Mouse (Mus musculus) adrenal gland, adult 18-20 months (tissue): ENCODE measurements around the gene Slc7a8. TPM values are rescaled to one million over a fixed set of nuclear protein-coding genes. Genes with fewer than 3 reads are reported as not detected.

Experiments
- DNase-seq, 2 experiments: peaks; one replicate each; pipeline ENCODE4 v3.0.0; 2021 to 2022; ENCODE audit warnings: low spot score in 2 of 2
- total RNA-seq, 2 experiments: library from RNA; stranded (reverse); gene quantifications; 1 replicate in 1 of 2; 2 replicates in 1 of 2; pipeline ENCODE4 v1.2.3; 2021

The Slc7a8 gene
- total RNA-seq, 2 experiments from 2014 or later = 24.6 to 55.6 TPM

GRCm38 (mm10) chr14:54701298-54701697 lies 80.4 kb downstream of the Slc7a8 start:
- peak; percentile 81 to 84 for DNase-seq

- no peak for DNase-seq
Measured at GRCm38 (mm10) chr14:54699586-54699985, 82.2 kb downstream of the Slc7a8 start.

- no peak for DNase-seq
Measured at GRCm38 (mm10) chr14:54698733-54699132, 83.0 kb downstream of the Slc7a8 start, which contains the start of gene Gm29776. Gm29776 (minus strand) TSS chr14:54698833.

- DNase-seq = no peak
Measured at GRCm38 (mm10) chr14:54696752-54697151, 85.0 kb downstream of the Slc7a8 start.

GRCm38 (mm10) chr14:54695042-54695441 lies 86.7 kb downstream of the Slc7a8 start:
- no peak for DNase-seq

- no peak for DNase-seq
Measured at GRCm38 (mm10) chr14:54687251-54687650, 94.5 kb downstream of the Slc7a8 start.

- peak; percentile 100 for DNase-seq
Measured at GRCm38 (mm10) chr14:54686522-54687143, 95.1 kb downstream of the Slc7a8 start, which contains the start of gene Acin1. Acin1 (minus strand) TSS chr14:54686931.

- DNase-seq = no peak
Measured at GRCm38 (mm10) chr14:54686063-54686521, 95.7 kb downstream of the Slc7a8 start, which contains the start of gene 1700123O20Rik. 1700123O20Rik (plus strand) TSS chr14:54686216.

GRCm38 (mm10) chr14:54685471-54685870 lies 96.3 kb downstream of the Slc7a8 start:
- DNase-seq = no peak

- no peak for DNase-seq
Measured at GRCm38 (mm10) chr14:54682396-54682795, 99.3 kb downstream of the Slc7a8 start.

- DNase-seq = no peak
Measured at GRCm38 (mm10) chr14:54678657-54679304, 103.0 kb downstream of the Slc7a8 start.

GRCm38 (mm10) chr14:54676290-54676689 lies 105.5 kb downstream of the Slc7a8 start:
- no peak for DNase-seq

- DNase-seq = no peak
Measured at GRCm38 (mm10) chr14:54674317-54674716, 107.4 kb downstream of the Slc7a8 start.

Other genes starting within 250 kb of the Slc7a8 start
- gene Haus4, start 227.3 kb downstream of the Slc7a8 start, total RNA-seq = 10 to 100 TPM; 11.2 to 18.9 TPM
- gene Ajuba, start 204.4 kb downstream of the Slc7a8 start, total RNA-seq = 10 to 100 TPM; 20.5 to 26.0 TPM
- 1 to 10 TPM; 2.7 to 6.5 TPM for gene 4931414P19Rik, start 176.0 kb downstream of the Slc7a8 start, total RNA-seq
- 100 to 1,000 TPM; 273 to 381 TPM for gene Psmb5, start 163.9 kb downstream of the Slc7a8 start, total RNA-seq
- not detected for gene Psmb11, start 160.5 kb downstream of the Slc7a8 start, total RNA-seq
- gene Gm17606, start 141.0 kb downstream of the Slc7a8 start, total RNA-seq = not detected
- gene Cdh24, start 140.6 kb downstream of the Slc7a8 start, total RNA-seq = 1 to 10 TPM in 1 of 2 experiments, under 1 TPM in 1; 0.70 to 1.2 TPM
- gene 1700123O20Rik, start 95.7 kb downstream of the Slc7a8 start, total RNA-seq = 10 to 100 TPM; 43.5 to 43.7 TPM
- gene Acin1, start 95.0 kb downstream of the Slc7a8 start, total RNA-seq = 100 to 1,000 TPM; 162 to 171 TPM
- not detected for gene Gm29776, start 83.1 kb downstream of the Slc7a8 start, total RNA-seq
- under 1 TPM in 1 of 2 experiments, not detected in 1; 0.23 TPM for gene Cebpe, start 69.8 kb downstream of the Slc7a8 start, total RNA-seq
- gene Rnf212b, start 32.2 kb upstream of the Slc7a8 start, total RNA-seq = under 1 TPM in 1 of 2 experiments, not detected in 1; 0.51 TPM
- 10 to 100 TPM; 12.8 to 15.6 TPM for gene Homez, start 89.0 kb upstream of the Slc7a8 start, total RNA-seq
- 10 to 100 TPM; 14.2 to 17.2 TPM for gene Ppp1r3e, start 95.6 kb upstream of the Slc7a8 start, total RNA-seq
- gene Bcl2l2, start 101.4 kb upstream of the Slc7a8 start, total RNA-seq = 10 to 100 TPM; 53.1 to 59.3 TPM
- gene Gm20521, start 101.5 kb upstream of the Slc7a8 start, total RNA-seq = 1 to 10 TPM; 1.2 to 3.9 TPM
- 100 to 1,000 TPM; 137 to 177 TPM for gene Pabpn1, start 110.6 kb upstream of the Slc7a8 start, total RNA-seq
- 10 to 100 TPM; 36.7 to 43.9 TPM for gene Slc22a17, start 131.2 kb upstream of the Slc7a8 start, total RNA-seq
- gene Efs, start 144.2 kb upstream of the Slc7a8 start, total RNA-seq = 1 to 10 TPM; 2.4 to 4.9 TPM
- not detected for gene Il25, start 150.7 kb upstream of the Slc7a8 start, total RNA-seq
- under 1 TPM in 1 of 2 experiments, not detected in 1; 0.96 TPM for gene Cmtm5, start 154.3 kb upstream of the Slc7a8 start, total RNA-seq
- under 1 TPM in 1 of 2 experiments, not detected in 1; 0.42 TPM for gene Myh6, start 185.0 kb upstream of the Slc7a8 start, total RNA-seq
- gene Gm17428, start 195.0 kb upstream of the Slc7a8 start, total RNA-seq = not detected
- gene Myh7, start 212.7 kb upstream of the Slc7a8 start, total RNA-seq = under 1 TPM in 1 of 2 experiments, not detected in 1; 0.42 TPM
- gene Ngdn, start 233.5 kb upstream of the Slc7a8 start, total RNA-seq = 10 to 100 TPM; 38.2 to 43.2 TPM